Mouse (Mus musculus) thymus, adult 2 months (tissue): ENCODE results near the gene Slc25a22. TPM values are rescaled to one million over a fixed set of nuclear protein-coding genes. Genes with fewer than 3 reads are reported as not detected.

Experiments
- DNase-seq: peaks from one replicate; pipeline ENCODE4 v3.0.0; 2021
- H3K27ac ChIP-seq: fragments of 200-500 bp; 2 replicates; pipeline ENCODE4 v1.5.1; 2012; ENCODE audit warnings: low read length, control low read depth; ENCODE audit not compliant: control insufficient read depth, insufficient read depth
- H3K27me3 ChIP-seq: fragments of 200-500 bp; 2 replicates; pipeline ENCODE4 v1.6.1; 2012; ENCODE audit warnings: mild to moderate bottlenecking, low read length, moderate library complexity, mixed read lengths; ENCODE audit not compliant: control insufficient read depth, insufficient read depth
- H3K36me3 ChIP-seq: fragments of 200-500 bp; 2 replicates; pipeline ENCODE4 v1.6.1; 2012; ENCODE audit warnings: mild to moderate bottlenecking, low read length, moderate library complexity; ENCODE audit not compliant: control insufficient read depth, insufficient read depth
- H3K4me1 ChIP-seq: fragments of 200-500 bp; replicated peaks from 2 replicates; pipeline ENCODE4 v1.6.1; 2012; ENCODE audit warnings: low read length; ENCODE audit not compliant: control insufficient read depth, insufficient read depth
- H3K4me3 ChIP-seq: fragments of 200-500 bp; 2 replicates; pipeline ENCODE4 v1.5.1; 2012; ENCODE audit warnings: mild to moderate bottlenecking, low read length, control low read depth, moderate library complexity; ENCODE audit not compliant: control insufficient read depth, insufficient read depth
- CTCF ChIP-seq: fragments of 200-500 bp; IDR thresholded peaks from 2 replicates; pipeline ENCODE4 v1.5.1; 2012; ENCODE audit warnings: mild to moderate bottlenecking, control low read depth, low read length, moderate library complexity, borderline replicate concordance; ENCODE audit not compliant: control insufficient read depth, poor library complexity, insufficient read depth; ENCODE audit errors: extremely low read depth
- POLR2A ChIP-seq: fragments of 200-500 bp; IDR thresholded peaks from 2 replicates; pipeline ENCODE4 v1.6.1; 2012; ENCODE audit warnings: mild to moderate bottlenecking, low read length, control low read depth, moderate library complexity; ENCODE audit not compliant: control insufficient read depth, poor library complexity, insufficient read depth; ENCODE audit errors: extremely low read depth
- WGBS: fragments of 180-500 bp; shearing (Covaris S2); methylation state at CpG from one replicate; pipeline ENCODE4 v1.1.7; 2018; 5-methylcytosine and 5-hydroxymethylcytosine counted together
- polyA plus RNA-seq: library from polyadenylated mRNA; depleted of rRNA; stranded (reverse); fragments of >200 nt; gene quantifications from 2 replicates; pipeline ENCODE4 v1.2.3, GENCODE M21; 2012

The Slc25a22 gene
- polyA plus RNA-seq, 1 experiment, result 128 TPM

GRCm38 (mm10) chr7:141438201-141438968 is 693 bp upstream of the Slc25a22 start:
- no peak overlapping the region for H3K4me3 ChIP-seq

GRCm38 (mm10) chr7:141436523-141436892 is 1.2 kb downstream of the Slc25a22 start:
- no peak overlapping the region for H3K4me3 ChIP-seq
- no peak for TF ChIP-seq POLR2A
- TF ChIP-seq CTCF, result no peak

More at GRCm38 (mm10) chr7:141438201-141438968, 693 bp upstream of the Slc25a22 start:
- 98% methylated on average over 12 of the region's 12 CpGs for WGBS
- Histone ChIP-seq H3K36me3 (no peaks in the 10 kb centered on the region), H3K4me1 (peaks cover 46% of the 10 kb centered on the region), H3K27ac (no peak overlapping the region), H3K27me3 (no peaks in the 10 kb centered on the region)
- no peak for DNase-seq
- no peak for TF ChIP-seq CTCF
- TF ChIP-seq POLR2A, result no peak

GRCm38 (mm10) chr7:141435856-141436522 is 1.7 kb downstream of the Slc25a22 start:
- Histone ChIP-seq H3K4me3 (no peak overlapping the region), H3K27ac (no peak overlapping the region), H3K27me3 (no peaks in the 10 kb centered on the region), H3K4me1 (peaks cover 32% of the 10 kb centered on the region), H3K36me3 (no peaks in the 10 kb centered on the region)
- TF ChIP-seq CTCF (no peak), POLR2A (no peak)
- 87% methylated on average over 9 of the region's 9 CpGs for WGBS
- no peak for DNase-seq

More at GRCm38 (mm10) chr7:141436523-141436892, 1.2 kb downstream of the Slc25a22 start:
- H3K27me3 ChIP-seq, result no peaks in the 10 kb centered on the region
- 46% methylated on average over 2 of the region's 2 CpGs for WGBS
- no peaks in the 10 kb centered on the region for H3K36me3 ChIP-seq
- no peak overlapping the region for H3K27ac ChIP-seq
- peaks cover 32% of the 10 kb centered on the region for H3K4me1 ChIP-seq
- no peak for DNase-seq

GRCm38 (mm10) chr7:141435129-141435855 is 2.4 kb downstream of the Slc25a22 start:
- Histone ChIP-seq H3K27me3 (no peaks in the 10 kb centered on the region), H3K4me1 (peaks cover 32% of the 10 kb centered on the region), H3K27ac (no peak overlapping the region), H3K4me3 (peak overlapping the region; percentile 44), H3K36me3 (no peaks in the 10 kb centered on the region)
- TF ChIP-seq POLR2A (peak; percentile 43; the same call in 1 of the 2 replicates), CTCF (no peak)
- DNase-seq, result peak; percentile 64
- 3% methylated on average over 17 of the region's 17 CpGs for WGBS

GRCm38 (mm10) chr7:141434464-141434863 is 3.2 kb downstream of the Slc25a22 start:
- 25% methylated on average over 8 of the region's 8 CpGs for WGBS
- Histone ChIP-seq H3K36me3 (no peaks in the 10 kb centered on the region), H3K27me3 (no peaks in the 10 kb centered on the region), H3K27ac (no peak overlapping the region), H3K4me1 (peaks cover 32% of the 10 kb centered on the region), H3K4me3 (peak overlapping the region; percentile 44)
- no peak for TF ChIP-seq POLR2A
- no peak for TF ChIP-seq CTCF
- no peak for DNase-seq
